Mouse (Mus musculus) retina, adult 2 months (tissue): ENCODE results near the gene Rnf34.
A peak's percentile ranks its signal among the peaks of the same experiment; 100 is the strongest.

Source experiments
- DNase-seq: peaks from one replicate; pipeline ENCODE4 v3.0.0-alpha.2; 2012; ENCODE audit warnings: low read depth, low spot score

Rnf34 gene

DNA sequence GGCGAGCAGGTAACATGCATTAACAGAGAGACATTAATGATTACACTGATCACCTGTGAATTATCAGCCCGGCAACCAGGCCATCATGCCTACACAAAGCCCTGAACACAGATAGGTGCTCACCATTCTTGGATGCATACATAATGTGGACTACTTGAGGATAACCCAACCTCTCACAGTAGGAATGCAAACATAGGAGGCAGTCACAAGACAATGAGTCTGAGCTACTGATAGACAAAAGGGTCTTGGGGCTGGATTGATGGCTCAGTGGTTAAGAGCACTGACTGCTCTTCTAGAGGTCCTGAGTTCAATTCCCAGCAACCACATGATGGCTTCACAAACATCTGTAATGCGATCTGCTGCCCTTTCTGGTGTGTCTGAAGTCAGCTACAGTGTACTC, 22.8 kb downstream of the Rnf34 start:
- no peak for DNase-seq

DNA sequence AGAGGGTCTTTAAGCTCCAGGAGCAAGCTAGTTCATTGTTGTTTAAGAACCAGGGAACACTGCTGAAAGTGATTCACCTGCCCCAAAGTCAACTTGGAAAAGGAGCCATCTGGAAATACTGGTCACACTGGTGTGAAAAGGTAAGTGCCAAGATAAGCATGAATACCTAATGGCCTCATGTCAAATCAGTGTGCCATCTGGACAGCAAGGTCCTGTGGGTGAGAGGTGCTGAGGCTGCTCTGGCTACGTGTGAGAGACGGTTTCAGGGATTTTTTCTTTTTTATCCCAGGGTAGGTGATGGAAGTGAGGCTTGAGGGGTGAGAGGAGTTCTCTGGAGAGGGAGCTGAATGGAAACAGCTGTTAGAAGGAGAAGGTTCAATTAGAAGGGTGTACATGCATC, 23.7 kb downstream of the Rnf34 start:
- no peak for DNase-seq

DNA sequence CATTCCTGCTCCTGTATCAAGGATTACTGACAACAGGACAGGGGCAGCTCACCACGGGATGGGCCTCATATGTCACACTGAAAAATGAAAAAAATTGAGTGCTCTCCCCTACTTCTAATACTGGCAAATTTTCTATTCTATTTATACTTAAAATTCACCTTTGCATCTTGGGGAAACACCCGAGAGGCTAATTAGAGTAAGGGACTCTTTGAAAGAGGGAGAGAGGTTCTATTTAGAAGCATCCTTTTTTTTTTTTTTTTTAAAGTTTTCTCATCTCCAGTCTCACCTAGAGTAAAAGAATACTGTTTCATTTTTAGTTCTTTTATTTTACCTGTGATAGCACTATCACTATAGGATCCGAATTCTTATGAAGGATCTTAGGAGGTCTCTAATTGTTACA, 24.5 kb downstream of the Rnf34 start:
- DNase-seq, result no peak

DNA sequence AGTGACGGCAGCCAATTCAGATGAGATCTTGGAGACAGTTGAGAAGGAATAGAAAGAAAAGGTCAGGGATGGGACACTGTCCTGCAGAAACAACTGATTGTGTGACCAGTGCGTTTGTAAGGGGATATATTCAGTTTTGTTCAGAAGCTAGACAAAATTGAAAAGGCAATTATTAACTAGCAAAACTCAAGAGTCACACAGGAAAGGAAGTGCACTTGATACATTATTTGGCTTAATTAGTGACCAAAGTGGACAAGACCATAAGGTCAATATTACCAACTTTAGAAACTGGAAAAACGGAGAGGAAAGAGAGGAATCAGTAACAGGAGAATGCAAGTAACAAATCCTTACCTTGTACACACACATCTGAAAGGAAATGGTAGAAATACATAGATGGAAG, 26.8 kb downstream of the Rnf34 start:
- DNase-seq, result no peak

DNA sequence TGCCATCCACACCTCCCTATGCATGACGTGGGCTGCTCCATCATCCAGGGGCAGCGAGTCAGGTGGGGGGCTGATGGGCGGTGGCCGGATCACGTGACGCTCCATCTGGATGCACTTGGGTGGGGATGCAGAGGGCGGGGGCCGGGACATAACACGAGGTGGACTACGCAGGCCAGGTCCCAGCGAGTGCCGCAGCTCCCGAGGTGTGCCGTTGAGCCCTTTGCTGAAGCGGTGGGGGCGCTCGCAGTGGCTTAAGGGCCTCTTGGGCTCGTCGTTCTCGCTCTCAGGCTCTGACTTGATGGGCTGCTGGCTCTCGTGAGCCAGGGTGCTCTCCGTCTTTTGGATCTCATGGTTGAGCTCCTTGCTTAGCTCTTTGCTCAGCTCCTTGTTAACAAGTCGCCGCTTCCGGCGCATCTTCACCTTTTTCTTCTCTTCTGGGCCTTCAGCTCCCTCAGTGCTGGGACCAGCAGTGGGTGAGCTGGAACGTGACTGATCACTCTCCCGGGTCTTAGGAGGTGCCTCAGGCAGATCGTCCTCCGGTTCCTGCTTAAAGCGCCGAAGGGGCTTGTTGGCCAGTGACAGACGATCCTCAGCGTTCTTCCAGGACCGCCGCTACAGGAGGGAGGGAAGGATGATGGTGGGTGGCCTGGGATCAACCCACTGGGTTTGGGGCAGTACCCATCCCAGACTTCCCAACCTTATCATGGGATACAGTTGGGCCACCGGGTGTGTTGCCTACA, 30.6 kb downstream of the Rnf34 start:
- DNase-seq, result no peak

- DNase-seq, result peak; percentile 28
Measured at GRCm38 (mm10) chr5:122881313-122881712, 31.5 kb downstream of the Rnf34 start.

GRCm38 (mm10) chr5:122882256-122883050, 32.6 kb downstream of the Rnf34 start:
- DNase-seq, result no peak

DNA sequence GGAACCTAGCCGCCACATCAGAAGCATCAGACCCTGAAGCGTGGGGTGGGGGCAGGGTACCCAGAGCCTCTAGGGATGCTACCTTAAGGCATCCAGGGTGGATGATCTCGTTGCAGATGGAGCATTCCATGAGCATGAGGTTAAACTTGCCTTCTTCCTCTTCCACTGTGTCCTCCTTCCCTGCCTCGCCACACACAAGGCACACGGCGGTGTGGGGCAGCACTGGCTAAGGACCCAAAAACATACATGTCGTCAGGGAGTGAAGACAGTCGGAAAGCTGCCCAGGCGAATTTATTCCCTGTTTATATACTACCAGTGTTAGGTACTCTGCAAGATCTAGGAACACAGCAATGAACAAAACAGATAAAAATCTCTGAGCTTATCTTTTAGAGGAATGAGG, 33.4 kb downstream of the Rnf34 start:
- no peak for DNase-seq

DNA sequence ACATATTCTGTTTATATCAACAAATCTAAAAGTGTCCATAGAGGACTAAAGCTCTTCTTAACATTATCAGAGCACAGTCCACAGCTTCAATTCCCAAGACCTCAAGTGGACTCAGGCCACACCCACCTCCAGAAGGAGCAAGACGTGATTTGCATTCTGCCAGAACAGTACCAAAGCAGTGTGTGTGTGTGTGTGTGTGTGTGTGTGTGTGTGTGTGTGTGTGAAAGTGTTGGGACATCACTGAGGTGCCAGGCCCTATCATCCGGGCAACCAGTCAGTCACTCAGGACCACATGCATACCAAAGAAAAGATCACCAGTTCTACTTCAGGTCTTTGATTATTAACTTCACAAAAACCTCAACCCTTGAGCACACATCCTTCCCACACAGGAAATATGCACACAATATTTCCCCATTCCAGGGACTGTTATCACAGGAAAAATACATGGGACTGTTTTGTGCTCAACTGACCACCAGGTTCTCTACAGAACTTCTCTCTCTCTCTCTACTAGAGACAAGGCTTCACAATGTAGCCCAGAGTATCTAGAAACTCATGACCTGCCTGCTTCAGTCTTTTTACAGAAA, 33.9 kb downstream of the Rnf34 start:
- DNase-seq, result no peak

GRCm38 (mm10) chr5:122884594-122885348, 34.9 kb downstream of the Rnf34 start:
- DNase-seq, result no peak

GRCm38 (mm10) chr5:122887033-122887432, 37.2 kb downstream of the Rnf34 start:
- DNase-seq, result no peak

GRCm38 (mm10) chr5:122887926-122888611, 38.2 kb downstream of the Rnf34 start:
- DNase-seq, result no peak

- no peak for DNase-seq
Measured at GRCm38 (mm10) chr5:122888612-122889214, 38.9 kb downstream of the Rnf34 start.

- no peak for DNase-seq
Measured at GRCm38 (mm10) chr5:122890396-122890795, 40.5 kb downstream of the Rnf34 start.

DNA sequence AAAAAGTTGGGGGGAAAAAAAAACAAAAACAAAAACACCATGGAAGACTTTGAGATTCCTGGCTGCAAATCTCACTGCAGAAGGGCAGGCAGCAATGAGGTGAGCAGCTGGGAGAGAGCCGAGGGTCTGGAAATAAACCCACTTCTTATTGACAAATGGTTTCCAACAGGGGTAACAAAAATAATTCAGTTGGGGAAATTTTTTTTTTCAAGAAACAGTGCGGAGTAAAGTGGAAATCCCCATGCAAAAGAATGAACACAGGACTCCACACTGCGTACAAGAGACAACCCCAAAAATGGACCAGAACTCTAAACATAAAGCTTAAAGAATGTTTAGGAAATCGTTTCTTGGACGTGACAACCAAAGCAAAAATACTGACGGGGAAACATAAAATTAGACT, 43.4 kb downstream of the Rnf34 start:
- no peak for DNase-seq

DNA sequence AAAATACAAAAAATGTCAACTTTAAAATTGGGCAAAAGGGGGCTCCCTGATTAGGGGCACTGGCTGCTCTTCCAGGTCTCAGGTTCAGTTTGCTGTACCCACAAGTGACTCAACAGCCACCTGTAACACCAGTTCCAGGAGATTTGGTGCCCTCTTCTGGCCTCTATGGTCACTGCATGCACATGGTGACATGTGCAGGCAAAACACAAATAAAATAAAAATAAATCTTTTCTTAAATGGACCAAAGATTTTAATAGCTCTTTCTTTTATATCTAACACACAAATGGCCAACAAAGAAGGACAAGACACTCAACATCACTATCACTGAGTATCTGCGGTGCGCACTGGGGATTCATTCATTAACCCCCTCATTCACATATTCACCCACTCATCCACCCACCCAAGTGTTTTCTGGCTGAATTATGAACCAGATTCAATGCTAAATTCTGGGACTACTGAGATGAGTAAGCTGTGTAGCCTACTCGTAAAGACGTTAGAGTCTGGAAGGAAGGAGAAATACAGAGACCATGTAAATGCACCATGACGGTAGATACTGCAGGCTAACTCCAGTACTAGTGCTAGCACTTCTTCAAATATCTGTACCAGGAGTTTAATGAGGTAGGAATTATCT, 44.3 kb downstream of the Rnf34 start:
- DNase-seq, result peak; percentile 26

DNA sequence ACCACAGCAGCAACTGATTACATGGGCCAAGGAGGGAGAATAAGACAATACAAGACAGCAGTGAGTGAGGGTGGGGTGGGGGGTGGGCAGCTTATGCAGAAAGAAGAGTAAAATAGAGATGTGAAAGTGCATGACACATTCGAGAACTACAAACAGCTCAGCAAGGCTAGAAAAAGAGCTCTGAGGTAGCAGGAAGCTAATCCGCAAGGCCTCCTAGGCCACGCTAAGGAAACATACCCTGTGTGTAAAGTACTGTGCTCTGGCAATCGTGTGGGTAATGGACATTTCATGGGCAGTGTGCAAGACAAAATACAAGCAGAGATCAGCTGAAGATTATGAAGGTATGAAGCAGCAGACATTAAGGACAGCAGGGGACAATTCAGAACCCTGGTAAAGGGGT, 45.0 kb downstream of the Rnf34 start:
- DNase-seq, result no peak

GRCm38 (mm10) chr5:122898153-122898552, 48.3 kb downstream of the Rnf34 start:
- no peak for DNase-seq

DNA sequence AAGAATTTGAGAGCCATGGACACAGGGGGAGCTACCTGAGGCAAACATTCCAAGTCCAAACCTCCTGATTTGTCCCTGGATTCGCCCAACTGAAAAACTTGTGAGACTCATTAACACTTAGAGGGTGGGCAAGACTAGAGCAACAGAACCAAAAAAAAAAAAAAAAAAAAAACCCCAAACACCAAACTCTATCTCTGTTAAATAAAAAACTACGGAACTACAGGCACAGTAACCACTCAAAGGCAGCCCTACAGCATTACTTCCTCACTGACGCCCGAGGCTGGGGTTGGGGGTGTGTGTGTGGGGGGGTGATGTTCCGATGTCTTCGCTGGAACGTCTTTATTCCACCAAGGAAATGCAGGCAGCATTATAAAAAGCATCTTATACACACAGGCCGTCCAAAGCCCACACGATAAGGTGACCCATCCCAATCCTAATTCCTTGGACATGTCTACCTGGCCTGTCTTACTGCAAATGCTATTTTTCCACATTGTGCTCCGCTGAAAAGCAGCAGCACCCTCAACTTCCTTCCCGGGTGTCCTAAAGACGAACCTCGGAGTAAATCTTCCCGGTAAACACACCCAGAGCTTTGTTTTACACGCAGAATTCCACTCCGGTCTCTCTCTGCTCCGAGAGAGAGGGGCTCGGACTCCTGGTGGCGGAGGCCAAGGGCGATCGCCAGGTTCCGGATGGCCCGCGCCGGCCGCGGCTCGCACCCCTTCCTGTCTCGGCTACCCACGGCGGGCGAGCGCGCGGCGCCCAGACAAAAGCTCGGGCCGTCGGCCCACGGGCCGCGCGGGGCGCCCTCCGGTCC, 49.3 kb downstream of the Rnf34 start:
- DNase-seq, result no peak
